Mouse (Mus musculus): ENCODE data around the gene Gm5416.
"Not testable (repeated sequence)": the region's sequence is repeated elsewhere in the genome, so short reads cannot be mapped to it uniquely, and the experiment has no call there.

DNA sequence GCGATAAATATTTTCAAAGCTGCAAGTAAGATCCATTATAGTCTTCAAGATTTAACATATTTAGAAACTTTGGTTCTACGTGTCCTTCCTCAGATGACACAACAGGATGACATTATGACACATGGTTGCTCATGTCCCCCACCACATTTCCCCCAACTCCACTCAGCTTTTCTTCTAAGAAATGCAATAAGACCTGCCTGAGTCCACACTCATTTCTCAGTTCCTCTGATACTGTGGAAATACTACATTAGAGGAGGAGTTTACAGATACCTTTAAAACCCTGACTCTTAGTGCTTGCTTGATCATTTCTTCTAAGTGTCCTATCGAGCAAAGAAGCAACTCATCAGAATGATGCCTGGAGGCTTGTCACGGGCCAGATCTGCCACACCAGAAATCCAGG, 26.3 kb upstream of the Gm5416 start, which contains the start of gene Gm5483:
- not testable (repeated sequence) for TF ChIP-seq CTCF (IDR thresholded peaks at IDR 0.05; ENCODE audit: low read depth, low read length); POLR2A (IDR thresholded peaks at IDR 0.05; ENCODE audit: insufficient read depth, low read length); EP300 (IDR thresholded peaks at IDR 0.05; ENCODE audit: insufficient read depth, low read depth, low read length)
